Mouse (Mus musculus) forelimb bud, embryonic 11.5 days (tissue): ENCODE measurements around the gene Ndufa11.
A peak's percentile ranks its signal among the peaks of the same experiment; 100 is the strongest.

Experiments
- DNase-seq: peaks from one replicate; pipeline ENCODE4 v3.0.0-alpha.2; 2012; ENCODE audit warnings: low read depth, low spot score

The Ndufa11 gene

DNA sequence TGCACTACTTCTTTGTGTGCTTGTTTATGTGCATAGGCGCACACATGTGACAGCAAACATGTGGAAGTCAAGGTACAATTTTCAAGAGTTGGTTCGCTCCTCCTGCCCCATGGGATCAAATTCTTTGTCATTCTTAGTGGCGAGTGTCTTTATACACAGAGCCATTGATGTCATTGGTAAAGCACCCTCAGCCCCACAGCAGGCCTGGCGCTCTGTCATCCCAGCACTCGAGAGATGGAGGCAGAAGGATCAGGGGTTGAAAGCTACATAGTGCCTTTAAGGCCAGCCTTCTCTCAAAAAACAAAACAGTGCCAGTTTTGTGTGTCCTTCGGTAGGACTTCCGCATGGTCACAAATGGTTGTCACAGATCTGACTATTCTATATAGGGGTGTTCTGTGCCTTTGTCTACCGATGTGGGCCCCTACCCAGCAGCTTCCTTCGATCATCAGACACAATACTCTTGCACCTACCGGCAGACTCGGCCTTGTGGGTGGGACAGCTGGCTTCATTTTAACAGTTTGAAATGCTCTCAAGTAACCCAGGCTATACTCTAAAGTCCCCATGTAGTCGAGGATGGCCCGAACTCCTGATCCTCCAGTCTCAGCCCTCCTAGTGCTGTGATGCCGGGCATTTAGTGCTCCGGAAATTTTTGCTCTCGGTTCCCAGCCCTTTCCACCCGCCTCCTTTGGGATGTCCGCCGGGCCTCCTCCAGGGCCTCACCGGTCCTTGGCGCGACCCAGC, 1.5 kb upstream of the Ndufa11 start:
- no peak for DNase-seq

DNA sequence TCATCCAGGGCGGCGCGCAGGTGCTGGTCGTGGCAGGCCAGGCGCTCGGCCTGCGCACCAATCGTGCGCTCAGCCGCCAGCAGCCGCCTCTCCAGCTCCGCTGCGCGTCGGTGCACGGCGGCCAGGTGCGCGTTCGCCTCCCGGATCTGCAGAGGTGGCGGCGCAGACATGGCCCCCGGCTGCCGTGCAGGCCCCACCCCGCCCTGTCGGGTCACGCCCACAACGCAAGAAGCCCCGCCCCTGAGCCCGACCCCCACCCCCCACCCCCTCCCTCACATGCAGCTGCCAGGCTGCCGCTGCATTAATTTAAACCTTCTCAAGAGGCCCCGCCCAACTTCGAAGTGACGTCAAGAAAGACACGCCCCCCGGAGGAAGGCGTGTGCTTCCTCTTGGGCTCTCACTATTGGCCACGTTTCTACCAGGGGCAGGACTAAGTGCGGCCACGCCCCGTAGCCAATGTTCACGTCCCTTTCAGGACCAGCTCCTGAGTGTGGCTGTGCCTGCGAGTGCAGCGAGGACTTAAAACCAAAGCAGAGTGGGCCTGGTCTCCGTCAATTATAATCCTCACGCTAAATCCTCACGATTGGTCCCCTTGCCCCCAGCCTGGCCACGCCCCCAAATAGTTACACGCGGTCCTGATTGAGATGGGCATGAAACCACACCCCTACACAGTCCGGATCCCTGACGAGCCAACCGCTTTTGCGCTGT, 758 bp upstream of the Ndufa11 start:
- DNase-seq = peak; percentile 99

DNA sequence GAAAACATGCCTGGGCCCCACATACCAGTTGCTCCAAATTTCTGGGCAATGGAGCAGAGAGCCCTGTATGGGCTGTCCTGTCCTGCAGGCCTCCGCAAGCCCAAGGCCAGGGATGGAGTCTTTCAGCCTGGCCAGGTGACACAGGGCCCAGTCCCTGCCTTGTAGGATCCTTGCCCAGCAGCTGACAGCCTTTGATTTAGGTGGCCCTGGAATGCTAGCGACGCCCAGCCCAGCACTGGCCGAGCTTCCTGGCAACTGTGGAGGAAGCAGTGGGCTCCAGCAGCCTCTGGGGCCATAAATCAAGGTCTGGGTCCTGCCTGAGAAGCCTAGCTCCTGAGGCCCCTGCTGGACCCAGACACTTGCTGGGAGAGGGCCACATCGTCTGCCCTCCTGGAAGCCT, 4.9 kb downstream of the Ndufa11 start:
- DNase-seq = no peak

DNA sequence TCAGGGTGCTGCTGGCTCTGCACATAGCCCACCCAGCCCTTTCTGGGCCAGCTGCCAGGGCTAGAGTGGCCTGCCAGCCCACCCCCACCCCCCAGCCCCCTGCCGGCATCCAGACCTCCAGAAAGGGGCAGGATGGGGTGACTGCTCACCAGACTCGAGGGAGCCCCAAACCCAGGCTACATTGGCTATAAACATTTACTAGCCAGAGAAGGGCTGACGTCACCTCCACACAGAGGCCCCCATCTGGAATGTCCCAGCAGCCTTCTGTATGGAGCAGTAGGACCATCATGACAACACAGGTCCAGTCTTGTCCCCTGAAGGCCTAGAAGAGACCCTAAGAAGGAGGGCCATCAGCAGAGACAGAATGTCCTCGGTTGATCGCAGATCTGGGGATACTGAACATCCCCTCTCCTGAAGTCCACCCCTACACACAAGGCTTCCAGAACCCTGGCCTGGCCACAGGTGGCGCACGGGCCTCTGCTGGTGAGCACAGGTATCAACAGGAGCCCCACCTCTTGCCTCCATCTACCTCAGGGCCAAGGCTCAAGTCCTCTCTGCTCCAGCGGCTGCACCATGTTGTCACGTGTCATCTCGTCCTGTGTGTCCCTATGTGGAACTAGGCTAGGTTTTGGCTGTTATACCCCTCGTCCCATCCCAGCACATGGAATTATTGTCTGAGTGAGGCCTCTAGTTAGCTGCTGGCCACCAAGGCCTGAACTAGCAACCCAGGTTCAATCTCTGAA, 6.0 kb downstream of the Ndufa11 start:
- DNase-seq = no peak

DNA sequence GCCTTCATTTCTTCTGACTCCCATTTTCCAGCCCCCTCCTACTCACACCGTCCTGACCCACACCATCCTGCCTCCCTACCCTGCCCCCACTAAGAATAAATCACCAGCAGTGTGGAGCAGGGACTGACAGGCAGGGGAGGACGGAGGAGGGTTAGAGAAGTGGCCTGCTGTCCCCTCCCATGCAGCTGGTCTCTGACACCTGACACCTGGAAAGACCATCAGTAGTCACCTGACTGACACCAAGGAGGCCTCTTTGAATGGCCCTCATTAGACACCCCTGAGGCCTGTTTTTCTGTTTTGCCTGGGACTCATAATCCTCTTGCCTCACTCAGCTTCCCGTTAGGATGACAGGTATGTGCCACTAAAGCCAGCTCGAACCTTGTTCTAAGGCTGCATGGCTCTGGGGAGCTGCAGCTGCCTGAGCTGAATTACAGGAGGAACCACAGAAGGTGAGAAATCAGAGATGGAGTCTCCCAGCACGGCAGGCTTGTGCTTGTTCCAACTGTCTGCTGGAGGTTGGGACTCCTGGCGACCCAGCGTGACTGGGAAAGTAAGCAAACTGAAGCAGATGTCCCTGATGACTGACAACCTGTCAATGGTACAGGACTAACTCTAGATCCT, 9.6 kb downstream of the Ndufa11 start:
- DNase-seq = peak; percentile 32

DNA sequence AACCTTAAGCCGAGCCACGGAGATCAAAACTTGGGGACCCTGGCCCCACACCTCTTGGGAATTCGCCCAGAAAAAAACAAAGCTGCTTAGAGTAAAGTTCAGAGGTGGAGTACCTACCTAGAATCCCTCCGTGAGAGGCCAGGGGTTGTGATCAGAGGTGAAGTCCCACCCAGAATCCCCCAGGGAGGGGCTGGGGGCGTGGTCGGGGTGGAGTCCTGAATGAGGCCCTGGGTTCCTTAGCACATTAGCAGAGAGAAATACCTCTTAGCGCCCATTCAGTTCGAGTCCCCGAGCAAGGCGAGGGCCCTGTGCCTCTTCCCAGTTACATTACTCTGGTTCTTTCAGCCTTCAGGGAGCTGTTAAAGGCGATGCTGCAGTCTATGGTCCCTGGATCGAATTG, 10.1 kb downstream of the Ndufa11 start:
- DNase-seq = peak; percentile 29

DNA sequence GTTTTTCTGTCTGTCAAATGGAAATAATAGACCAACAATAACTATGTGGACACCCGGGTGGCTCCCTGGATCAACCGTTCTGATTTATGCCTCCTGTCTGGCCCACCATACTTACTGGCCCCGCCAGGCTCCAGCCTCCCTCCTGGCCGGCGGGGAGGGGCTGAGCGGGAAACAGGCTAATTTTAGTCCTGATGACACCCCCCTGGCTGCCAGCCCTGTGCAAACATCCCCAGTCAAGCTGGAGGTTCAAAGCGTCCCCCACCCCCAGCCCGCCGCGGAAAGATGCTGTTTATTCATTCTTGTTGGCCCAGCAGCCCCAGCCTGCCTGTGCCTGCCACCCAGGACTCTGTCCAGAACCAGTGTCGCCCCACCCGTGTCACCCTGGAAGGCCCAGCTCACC, 10.6 kb downstream of the Ndufa11 start:
- no peak for DNase-seq

DNA sequence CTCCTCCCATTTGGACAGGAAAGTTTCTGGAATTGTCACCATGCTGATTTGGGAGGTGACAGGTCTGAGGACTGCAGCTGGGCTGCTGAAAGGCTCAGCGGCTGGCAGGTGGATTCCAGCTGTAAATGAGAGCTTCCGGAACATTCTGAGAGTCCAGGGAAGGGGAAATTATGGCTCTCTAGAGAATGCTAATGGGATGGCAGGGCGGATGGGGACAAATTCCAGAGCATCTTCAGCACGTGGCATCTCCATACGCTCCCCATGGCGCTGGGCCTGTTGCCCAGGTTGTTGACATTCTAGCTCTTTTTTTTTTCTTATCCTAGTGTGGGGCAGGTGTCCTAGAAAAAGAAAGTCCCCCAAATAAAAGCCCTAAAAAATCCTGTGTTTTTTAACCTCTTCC, 11.6 kb downstream of the Ndufa11 start:
- DNase-seq = no peak

DNA sequence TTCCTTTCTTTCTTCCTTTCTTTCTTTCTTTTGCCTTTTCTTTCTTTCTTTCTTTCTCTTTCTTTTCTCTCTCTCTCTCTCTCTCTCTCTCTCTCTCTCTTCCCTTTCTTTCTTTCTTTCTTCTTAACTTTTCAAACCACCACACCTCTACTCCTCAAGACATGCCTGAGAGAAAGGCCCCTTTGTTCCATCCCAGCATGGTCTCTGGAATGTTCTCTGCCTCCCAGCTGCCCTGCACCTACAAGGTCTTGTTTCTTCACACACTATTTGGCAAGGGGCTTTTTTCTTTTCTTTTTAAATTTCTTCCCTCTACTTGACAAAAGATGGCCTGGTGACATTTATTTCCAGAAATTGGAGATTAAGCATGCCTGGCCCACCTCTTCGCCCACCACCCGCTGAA, 12.1 kb downstream of the Ndufa11 start:
- no peak for DNase-seq

DNA sequence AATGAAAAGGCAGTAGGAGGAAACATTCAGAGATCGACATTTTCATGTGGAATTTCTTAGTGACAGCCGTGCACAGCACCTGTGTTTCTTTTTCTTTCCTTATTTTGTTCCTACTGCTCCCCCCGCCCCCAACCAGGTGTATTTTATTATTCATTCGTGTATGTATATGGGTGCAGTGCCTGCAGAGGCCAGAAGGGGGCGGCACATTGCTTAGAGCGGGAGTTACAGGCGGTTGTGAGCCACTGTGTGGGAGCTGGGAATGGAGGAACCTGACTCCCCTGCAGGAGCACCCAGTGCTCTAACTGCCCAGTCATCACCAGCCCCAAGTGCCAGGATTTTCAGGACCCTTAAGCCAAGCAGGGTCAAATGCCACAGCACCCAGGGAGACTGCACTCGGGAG, 19.0 kb downstream of the Ndufa11 start:
- DNase-seq = no peak

DNA sequence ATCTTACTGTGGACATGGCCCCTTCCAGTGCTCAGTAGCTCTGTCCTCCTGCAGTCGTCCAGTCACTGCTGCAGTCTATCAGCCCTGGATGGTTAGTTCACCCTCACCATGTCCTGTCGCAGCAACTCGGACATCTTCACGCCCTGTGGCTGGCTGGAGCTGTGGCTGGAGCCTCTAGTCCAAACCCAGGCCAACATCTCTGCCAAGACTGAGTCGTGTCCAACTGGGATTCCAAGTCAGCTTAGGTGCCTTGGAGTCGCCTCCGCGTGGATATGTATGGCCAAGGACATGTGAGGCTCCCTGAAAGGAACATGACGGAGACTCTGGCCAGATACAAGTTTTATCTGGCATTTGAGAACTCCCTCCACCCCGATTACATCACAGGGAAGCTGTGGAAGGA, 20.7 kb downstream of the Ndufa11 start:
- DNase-seq = no peak

DNA sequence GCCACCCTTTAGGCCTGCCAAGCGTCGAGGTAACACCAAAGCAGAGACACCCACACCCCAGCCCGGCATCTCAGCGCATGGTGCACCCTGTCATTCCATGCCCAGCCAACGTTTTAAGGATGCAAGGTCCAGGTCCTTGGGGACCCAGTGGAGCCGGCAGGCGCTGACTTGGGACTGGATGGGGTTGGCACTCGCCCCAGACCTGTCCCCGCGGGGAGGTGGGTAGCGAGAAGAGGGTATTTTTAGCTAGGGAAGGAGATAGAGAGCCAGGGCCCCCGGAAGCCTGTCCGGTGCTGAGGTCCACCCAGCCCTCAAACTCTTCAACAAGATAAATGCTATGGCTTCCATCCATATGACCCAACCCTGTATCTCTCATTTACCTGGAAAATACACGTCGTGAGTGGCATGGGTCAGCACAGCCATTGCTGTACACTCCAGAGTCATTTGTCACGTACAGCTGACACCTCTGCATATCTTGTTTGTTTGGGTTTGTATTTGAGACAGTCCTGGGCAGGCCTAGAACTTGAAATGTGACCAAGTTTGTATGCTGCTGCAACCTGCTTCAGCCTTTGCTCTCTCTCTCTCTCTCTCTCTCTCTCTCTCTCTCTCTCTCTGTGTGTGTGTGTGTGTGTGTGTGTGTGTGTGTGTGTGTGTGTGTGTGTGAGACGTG, 22.7 kb downstream of the Ndufa11 start:
- no peak for DNase-seq

DNA sequence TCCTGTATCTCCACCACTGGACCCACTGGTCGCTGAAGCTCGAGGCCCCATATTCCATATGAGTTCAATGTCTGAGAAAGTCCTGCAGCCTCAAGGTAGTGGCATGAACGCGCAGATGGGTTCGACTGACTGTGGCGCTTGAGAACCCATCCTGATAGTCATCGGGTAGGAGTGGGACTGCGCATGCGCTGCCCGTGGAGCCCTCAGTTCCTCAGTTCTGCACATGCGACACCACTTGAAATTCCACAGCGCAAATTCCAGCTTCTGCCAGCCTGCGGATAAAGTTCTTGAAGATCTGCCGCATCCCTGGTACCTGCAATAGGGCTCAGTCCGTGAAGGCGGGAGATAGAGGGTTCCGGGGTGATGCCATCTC, 23.2 kb downstream of the Ndufa11 start:
- no peak for DNase-seq

DNA sequence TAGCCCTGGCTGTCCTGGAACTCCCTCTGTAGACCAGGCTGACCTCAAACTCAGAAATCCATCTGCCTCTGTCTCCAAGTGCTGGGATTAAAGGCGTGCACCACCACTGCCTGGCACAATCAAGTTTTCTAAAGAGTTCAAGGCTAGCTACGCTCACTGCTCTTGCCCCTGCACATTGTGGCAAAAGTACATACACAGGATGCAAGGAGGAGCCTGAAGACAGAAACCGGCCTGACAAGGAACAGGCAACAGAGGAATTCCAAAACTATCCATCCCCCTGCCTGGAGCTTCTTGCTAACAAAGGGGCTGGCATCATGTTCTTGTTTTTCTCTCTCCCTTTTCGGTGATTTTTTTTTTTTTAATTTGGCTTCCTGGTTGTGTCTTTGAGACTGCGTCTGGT, 26.6 kb downstream of the Ndufa11 start:
- DNase-seq = no peak

DNA sequence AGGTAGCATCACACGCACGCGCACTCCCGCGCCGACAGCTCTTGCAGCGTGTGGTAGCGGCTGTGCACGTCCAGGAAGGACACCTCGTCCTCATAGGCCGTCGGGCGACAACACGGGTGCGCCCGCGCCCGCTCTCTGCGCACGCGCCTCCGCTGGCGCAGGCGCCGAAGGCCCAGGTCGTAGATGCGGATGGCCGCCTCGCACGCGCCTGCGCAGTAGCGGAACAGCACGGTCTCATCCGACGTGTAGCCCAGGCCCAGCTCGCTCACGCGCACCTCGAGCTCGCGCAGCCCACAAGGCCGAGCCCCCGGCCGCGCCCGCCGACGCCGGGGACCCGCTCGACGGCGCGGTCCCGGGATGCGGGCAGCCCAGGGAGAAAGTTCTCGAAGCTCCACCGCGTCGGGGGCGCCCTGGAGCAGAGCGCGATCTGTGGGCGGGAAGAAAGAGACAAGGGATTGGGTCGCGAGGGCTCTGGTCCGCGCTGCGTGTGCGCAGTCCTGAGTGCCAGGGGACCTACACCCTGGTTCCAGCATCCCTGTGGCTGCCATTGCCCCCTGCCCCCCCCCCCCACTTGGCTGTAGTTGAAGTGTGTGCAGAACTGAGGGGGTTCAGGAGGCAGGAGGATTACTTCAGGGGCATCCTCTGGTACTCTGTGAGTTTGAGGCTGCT, 34.0 kb downstream of the Ndufa11 start:
- peak; percentile 66 for DNase-seq

DNA sequence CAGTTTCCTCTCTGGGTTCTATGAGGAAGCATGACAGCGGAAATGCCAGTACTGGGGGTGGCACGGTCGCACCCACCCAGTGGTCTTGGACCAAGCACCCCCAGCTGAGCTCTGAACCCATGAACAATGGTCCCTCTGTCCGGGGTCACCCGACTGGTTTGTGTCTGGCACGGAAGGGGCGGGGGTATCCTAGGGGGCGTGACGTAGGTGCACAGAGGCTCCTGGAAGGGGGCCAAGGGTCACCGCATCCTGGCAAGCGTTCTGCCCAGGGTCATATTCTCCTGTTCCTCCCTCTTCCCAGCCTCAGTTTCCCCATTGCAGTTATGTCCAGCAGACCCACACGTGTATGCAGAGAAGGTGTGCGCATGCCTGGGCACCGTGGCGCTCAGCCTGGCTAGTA, 35.9 kb downstream of the Ndufa11 start:
- DNase-seq = no peak

DNA sequence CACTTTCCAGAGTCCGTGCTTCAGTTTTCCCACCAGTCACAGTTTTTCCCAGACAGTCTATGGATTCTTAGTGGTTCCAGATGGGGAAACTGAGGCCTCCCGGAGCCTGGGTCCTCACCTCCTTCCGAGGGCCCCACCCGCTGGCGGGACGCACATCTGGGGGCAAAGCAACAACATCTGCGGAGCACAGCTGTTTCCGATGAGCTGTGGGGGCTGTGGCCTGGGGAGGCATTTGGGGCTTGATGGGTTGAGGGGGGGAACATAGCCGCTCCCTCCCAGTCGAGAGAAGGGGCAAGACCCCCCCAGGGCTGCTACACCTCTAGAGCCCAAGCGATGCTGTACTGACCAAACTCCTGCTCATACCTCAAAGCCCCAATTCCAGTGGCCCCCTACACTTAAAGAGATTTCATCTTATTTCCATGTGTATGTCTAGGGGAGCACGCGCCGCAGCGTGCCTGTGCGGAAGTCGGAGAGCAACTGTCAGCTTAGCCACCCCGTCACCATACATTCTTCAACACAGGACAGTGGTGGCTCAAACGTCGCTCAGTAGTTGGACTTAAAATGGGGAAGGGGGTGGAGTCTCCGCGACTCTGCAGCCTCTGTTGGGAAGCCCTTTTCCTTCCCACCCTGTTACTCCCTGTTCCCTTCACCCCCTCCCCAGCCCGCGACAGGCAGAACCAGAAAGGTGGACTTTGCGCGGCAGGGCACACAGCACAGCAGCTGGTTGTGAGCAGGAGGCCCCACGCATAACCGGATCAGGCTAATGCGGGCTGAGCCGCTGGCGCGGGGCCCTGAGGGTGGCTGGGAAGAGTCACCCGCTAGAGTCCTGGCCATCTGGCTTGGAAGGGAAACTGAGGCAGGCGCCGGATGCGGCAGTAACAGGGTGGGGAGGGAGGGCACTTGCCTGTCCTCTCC, 37.0 kb downstream of the Ndufa11 start:
- DNase-seq = no peak

DNA sequence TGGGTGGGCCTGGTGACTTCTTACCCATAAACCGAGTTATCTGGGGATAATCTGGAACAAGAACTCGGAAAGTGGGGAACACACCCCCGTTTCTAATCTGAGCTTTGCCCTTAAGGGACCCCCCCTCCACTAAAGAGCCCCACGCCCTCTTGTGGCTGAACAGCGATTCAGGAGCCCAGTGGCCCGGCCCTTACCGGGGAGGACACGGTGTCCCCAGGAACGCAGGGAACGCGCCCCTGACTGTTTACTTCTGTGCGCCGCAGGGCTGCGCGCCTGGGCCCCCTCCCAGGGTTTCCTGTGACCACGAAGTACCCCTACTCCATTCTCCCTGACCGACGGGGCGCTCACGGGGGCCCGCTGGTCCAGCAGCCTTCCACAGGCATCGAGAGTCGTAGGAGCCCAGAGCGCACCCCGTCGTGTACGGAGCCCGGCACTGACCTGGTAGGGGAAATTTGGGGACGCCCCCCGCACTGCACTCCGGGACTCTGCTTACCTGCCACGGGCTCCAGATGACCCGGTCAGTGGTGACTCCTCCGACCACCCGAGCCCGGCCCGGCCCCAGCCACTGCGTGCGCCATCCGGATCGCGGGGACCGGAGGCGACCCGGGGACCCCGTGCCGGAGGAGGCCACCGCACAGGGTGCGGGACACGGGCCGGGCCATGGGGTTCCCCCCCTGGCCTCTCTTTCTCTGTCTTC, 39.3 kb downstream of the Ndufa11 start:
- no peak for DNase-seq

DNA sequence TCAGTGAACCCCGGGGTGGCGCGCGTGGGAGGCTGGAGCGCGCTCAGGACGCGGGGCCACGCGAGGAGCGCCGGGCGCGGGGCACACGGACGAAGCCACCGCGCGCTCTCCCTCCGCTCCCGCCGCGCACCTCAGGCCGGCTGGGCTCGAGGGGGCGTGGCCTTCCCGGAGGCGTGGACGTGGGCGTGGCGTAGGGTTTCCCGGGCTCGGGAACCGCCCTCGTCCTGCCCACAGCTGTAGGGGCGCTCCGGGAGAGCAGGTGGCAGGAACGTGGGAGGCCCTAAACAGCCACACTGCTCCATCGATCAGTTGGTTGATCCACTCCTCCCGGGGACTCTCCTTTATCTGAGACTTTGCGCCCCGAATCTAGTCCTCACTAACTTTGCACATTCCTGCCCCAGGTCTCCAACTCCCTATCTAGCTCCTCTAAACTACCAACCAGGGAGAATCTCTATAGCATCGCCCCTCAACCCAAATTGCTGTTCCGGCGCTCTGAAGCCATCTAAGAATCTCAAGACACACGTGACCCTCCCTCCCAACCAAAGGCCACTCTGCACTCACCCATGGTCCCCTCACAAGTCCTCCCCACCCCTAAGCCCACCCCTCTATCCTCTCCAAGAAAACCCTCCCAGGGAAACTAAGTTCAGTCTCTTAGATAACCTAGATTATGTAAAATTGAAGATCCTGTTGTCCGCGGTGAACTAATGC, 40.0 kb downstream of the Ndufa11 start, which contains the start of gene Nrtn:
Gene Nrtn (minus strand): TSS at position 115 of the 708 bp plus-strand sequence.
- peak; percentile 79 for DNase-seq
